Mouse (Mus musculus) ES-Bruce4 (cell line): ENCODE results near the gene Arid1b.

Experiments
- CTCF ChIP-seq: IDR thresholded peaks from one replicate; pipeline ENCODE4 v1.8.1; 2011; ENCODE audit warnings: low read depth, low read length
- EP300 ChIP-seq: IDR thresholded peaks from 2 replicates; pipeline ENCODE4 v1.6.1; 2011; ENCODE audit warnings: low read depth, low read length; ENCODE audit not compliant: insufficient read depth
- POLR2A ChIP-seq: IDR thresholded peaks from one replicate; pipeline ENCODE4 v1.8.1; 2011; ENCODE audit warnings: low read length; ENCODE audit not compliant: insufficient read depth

DNA sequence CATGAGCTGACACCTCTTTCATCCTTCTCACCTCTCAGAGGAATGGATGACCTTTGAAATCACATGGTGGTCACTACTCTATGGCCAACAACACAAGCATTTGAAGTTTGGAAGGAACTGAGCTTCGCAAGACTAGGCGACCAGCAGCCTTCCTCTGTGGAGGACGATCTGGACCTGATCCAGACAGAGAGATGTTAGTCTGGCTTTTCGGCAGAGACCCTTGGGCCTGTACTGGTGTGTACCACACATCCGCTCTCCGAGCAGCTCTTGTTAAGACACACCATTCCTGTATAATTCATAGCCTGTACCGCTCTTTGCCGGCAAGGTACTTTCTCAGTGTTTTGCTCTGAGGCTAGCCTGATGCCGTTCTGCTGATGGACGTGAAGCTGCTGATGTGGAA is 303.9 kb downstream of the Arid1b start:
- TF ChIP-seq CTCF, result no peak
- TF ChIP-seq EP300, result no peak
- no peak for TF ChIP-seq POLR2A
